Mouse (Mus musculus) adrenal gland, adult (tissue): ENCODE data around the gene Rrp12.
"Not testable (repeated sequence)": the region's sequence is repeated elsewhere in the genome, so short reads cannot be mapped to it uniquely, and the experiment has no call there.

Source experiments
- DNase-seq, 2 experiments: peaks; one replicate each; pipeline ENCODE4 v3.0.0; 2022 to 2023; ENCODE audit warnings: low spot score in 1 of 2; ENCODE audit not compliant: inconsistent age in 2 of 2

The Rrp12 gene

DNA sequence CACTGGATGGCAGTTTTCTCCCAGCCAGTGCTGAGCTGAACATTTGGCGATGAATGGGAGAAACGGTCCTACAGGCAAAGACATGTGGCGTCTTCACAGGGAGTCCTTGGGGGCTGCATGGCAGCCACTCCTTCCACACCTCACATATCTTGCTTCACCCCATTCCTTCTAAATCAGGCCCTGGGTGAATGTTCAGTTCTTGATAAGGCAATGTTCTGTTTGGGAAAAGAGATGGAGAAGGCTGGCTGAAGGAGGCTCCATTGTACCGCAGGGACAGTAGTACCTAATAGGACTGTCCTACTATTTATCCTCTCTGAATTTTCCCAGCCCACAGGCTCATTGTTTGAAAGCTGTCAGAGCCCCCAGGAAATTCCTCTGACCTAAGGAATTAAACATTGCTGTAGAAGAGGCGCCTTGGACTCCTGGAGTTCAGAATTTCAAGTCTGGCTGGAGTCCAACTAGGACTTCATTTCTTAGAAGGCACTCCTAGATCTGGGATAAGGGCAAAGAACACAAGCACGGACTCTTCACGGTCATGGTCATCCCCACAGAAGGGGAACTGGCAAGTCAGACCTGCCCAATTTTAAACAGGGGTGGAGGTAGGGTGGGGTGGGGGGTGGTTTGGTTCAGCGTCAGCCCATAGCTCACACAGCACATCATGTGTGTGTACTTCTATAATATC, 11.2 kb upstream of the Rrp12 start:
- no peak for DNase-seq

DNA sequence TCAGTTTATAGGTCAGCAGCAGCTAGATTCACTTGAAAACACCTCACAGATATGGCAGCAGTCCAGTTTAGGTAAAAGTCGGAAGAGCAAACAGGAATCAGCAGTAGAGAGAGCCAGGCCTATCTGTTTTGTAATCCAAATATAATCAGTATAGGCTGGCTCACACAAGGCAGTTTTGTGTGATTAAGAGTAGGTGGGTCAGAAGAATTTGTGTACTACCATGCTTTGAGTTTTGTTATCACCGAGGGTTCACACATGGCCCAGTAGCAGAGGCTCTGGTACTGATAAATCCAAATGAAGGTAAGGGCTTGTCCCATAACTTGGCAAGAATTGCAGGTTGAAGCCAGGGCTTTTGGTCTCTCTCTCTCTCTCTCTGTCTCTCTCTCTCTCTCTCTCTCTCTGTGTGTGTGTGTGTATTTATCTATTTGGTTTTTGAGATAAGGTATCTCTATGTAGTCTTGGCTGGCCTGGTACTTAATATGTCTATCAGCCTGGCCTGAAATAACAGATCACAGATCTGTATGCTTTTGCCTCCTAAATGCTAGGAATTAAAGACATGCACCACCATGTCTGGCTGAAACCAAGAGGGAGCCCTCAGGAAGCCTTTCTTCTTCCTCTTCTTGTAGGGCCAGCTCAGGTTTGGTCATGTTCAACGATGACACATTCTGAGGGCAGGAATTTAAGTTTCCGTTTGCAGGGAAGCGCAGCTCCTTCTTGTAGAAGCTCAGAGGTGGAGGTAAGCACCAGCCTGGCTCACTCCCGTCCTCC, 10.5 kb upstream of the Rrp12 start:
- DNase-seq, result no peak

DNA sequence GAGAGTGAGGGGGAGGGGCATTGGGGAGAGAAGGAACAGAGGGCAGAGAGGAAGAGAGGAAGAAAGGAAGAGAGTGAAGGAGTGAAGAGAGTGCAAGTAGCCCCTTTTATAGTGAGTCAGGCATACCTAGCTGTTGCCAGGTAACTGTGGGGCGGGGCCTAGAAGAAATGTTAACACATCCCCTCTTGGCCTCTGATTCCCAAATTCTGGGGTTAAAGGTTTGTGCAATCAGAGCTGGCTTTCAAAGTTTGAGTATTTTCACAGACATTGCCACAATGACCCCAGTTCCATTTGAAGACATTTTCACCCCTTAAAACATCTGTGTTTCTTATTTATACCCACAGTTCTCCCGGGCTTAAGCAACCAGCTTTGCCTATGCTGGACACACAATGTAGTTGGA, 9.3 kb upstream of the Rrp12 start:
- no peak for DNase-seq

DNA sequence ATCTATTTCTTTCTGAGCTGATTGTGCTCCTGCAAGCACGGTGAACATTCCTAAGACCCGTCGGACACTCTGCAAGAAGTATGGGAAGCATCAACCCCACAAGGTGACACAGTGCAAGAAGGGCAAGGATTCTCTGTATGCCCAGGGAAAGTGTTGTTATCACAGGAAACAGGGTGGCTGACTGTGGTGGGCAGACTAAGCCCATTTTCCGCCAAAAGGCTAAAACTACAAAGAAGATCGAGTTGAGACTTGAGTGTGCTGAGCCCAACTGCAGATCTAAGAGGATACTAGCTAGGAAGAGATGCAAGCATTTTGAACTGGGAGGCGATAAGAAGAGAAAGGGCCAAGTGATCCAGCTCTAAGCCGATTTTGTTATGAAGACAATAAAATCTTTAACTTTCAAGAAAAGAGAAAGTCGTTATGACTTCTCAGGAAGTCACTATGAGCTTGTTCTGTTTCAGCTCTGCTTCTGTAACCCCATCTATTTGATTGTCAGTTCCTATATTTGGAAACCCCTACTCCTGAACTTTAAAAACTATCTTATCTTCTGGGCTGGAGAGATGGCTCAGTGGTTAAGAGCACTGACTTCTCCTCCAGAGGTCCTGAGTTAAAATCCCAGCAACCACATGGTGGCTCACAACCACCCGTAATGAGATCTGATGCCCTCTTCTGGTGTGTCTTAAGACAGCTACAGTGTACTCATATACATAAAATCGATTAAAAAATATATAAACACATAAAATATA, 7.0 kb upstream of the Rrp12 start:
- DNase-seq, result no peak

DNA sequence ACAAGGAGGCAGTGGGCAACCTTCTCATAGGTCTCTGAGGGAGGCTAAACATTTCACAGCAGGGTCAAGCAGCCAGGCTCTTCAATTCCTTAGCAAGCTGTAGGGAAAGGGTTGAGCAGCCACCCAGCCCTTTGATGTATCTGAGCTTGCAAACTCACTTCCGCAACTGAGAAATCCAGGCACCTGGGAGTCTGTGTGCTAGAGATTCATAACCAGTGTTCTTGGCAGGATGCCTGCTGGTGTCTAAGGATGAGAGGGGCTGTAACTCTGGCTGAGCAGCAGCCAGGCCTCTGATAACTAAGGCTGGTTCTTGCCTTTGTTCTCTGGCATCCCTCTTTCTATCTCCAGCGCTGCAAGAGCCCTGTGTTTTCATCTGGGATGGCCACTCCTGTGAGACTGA, 5.7 kb upstream of the Rrp12 start:
- DNase-seq, result no peak

DNA sequence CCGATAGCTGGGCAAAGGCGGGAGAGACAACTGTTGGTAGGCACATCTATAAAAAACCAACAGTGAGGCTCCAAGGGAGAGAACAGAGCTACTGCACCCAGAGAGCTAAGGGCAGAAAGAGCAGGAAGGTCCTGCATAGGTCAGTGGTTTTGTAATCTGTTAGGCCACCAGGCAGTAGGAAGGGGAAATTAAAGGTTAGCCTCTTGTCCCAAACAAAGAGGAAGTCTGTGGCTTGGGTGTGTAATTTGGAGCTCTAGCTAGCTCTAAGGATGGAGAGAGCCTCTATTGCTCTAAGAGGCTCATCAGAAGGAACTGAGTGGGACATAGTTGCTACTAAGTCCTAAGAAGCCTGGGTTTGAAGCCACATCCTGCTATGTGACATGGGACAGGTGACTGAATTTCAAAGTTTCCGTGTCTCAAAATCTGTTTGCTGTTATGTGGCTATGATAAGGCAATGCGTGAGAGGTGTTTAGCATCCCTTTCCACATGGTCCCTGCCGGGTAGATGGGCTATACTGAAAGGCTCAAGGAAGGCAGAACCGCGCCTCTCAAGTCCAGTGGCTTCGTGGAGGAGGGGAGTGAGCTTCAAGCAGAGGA, 4.6 kb upstream of the Rrp12 start:
- DNase-seq, result no peak

DNA sequence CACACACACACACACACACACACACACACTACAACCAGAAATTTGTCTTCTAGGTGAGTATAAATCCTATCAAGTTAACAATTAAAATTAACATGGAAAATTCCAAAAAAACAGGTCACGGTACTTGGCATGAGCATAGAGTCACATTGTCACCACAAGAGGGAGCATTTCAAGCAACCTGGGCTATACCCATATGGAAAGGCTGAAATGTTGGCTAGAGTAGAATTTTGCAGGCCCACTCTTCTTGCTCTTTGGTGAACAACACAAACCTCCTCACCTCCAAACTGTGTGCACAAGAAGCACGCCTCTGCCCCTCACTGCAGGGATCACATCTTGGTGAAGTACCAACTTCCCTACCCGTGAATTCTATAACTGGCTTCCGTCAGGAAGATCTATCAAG, 2.9 kb upstream of the Rrp12 start:
- peak in 1 of 2 experiments; percentile 78 for DNase-seq

DNA sequence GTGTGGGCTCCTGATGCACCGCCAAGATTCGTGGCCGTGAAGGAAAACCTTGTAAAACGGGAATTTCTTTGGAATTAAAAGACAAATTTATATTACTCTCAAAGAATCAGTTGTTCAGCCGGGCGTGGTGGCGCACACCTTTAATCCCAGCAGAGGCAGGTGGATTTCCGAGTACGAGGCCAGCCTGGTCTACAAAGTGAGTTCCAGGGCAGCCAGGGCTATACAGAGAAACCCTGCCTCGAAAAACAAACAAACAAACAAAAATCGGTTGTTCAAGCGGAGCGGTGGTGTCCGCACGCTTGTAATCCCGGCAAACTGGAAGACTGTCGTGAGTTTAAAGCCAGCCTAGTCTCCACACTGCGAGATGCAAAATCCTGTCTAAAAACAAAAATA, 342 bp upstream of the Rrp12 start:
- DNase-seq, result no peak

DNA sequence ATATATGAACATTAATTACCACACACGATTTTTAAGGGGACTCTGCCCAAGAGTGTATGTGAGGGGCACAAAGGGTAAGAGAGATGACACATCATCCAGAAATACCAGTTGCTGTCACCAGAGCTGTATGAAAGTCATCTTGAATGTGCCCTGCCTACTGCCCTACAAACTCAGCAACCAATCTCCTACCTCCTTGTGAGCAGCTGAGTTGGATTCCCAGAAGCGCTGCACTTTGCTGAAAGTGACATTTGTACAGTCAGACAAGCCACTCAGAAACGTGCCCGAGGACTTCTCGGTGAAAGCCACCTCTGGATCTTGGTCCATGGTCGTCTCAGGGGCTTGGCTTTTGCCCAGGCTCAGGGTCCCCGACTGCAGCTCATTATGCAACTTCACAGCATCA, 1.0 kb downstream of the Rrp12 start:
- DNase-seq, result peak in 1 of 2 experiments; percentile 65

DNA sequence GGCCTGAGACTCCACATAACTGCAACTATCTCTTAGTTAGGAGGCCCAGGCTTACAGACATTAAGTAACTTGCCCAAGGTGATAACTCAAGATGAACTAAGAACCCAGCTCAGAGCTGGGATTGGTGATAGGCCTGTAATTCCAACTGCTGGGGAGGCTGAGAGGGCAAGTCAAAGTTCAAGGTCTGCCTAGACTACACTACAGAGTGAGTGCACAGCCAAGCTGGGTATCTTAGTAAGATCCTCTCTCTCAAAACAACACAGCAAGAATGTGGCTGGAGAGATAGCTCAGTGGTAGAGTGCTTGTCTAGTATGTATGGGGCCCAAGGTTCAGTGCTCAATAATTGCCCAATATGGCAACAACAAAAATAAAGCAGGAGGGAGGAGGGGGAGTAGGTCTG, 7.8 kb downstream of the Rrp12 start:
- DNase-seq, result no peak

DNA sequence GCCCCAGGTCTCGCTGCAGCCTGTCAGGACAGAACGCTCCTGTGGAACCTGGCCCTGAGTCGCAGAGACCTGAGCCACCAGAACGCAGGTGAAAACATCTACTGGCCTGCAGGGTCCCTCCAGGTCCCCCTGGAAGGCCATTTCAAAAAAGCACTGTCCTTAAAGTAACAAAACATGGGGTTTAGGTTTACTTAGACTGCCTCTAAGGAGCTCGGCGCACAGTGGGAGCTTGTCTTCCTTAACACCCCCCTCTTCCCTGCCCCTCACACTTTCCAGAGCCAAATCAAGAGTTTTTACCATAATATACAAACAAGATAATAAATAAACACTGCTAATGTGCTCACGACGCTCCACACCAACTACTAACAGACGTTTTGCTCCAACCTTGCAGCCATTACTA, 12.1 kb downstream of the Rrp12 start:
- DNase-seq, result no peak

DNA sequence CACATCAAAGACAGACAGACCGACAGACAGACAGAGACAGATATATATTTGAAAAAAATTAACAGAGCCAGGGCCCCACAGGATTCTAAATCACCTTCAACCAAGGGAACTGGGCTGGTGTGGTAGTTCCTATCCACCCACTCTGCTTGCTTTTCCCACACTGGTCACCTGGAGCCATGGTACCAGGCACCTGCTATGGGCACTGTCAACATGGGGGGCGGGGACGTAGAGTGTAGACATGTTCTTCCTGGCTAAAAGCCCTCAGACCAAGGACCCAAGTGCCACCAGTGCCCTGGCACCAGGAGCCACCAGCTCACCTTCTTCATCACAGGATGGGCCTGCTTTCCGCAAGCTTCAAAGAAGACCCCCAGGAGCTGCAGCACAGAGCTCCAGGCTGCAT, 14.1 kb downstream of the Rrp12 start:
- no peak for DNase-seq

DNA sequence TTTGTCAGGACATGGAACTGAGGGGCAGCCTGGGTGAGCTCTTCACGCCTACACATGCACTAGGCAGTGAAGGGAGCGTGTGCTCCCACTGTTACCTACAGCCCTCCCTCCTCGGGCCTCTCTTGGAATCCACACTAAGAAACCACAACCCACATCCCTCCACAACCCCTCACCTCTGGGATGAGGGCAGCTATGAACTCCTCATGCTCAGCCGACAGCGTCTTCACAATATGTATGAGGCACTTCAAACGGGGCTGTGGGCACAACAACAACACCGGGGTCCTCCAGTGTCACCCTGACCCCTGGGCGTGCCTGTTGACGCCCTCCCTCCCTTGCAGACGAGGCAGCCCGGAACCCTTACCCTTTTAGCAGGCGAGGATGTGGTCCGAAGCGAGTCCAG, 21.6 kb downstream of the Rrp12 start:
- DNase-seq, result no peak

DNA sequence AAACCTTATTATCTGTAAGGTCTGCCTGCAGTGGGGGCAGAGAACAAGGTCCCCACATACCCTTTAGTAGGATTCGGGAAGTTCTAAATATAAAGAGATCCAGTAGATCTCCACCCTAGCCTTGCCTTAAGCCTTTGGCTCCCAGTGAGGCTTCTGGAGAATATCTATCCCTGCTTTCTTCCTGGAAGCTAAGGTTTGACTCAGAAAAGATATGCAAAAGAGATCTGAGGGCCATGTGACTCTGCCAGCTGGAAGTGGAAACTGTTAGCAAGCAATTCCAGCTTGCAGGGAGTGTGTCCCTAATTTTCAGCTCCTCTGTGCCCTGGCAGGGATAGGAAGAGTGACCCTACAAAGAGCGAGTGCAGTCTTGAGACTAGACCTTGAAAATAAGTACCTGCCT, 23.7 kb downstream of the Rrp12 start:
- DNase-seq, result no peak

DNA sequence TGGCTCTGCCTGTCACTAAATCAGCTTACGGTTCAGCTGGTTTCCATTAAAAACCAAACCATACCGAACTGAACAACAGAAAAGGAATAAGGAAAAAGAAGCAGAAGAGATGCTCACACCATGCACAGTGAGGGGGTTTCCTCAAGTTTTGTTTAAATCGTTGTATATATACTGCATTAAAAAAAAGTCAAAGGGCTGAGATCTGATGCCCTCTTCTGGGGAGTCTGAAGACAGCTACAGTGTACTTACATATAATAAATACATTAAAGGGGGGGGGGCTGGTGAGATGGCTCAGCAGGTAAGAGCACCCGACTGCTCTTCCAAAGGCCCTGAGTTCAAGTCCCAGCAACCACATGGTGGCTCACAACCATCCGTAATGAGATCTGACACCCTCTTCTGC, 26.0 kb downstream of the Rrp12 start:
- not testable (repeated sequence) for DNase-seq

DNA sequence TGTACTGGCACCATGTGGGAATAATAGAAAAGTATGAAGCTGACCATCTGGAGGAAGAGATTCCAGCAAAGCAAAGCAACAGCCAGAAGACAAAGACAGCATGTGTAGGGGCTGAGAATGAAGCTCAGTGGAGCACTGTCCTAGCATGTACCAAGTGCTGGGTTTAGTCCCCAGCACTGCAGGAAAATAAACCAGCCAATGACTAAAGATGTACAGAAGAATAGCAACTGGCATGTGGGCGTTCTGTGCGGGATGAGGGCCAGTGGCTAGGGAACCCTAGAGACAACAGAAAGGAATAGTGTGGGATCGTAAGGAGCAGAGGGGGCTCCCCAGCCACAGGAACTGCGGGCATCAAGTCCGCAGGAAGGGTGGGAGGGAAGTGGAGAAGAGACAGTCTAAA, 26.7 kb downstream of the Rrp12 start:
- DNase-seq, result no peak

DNA sequence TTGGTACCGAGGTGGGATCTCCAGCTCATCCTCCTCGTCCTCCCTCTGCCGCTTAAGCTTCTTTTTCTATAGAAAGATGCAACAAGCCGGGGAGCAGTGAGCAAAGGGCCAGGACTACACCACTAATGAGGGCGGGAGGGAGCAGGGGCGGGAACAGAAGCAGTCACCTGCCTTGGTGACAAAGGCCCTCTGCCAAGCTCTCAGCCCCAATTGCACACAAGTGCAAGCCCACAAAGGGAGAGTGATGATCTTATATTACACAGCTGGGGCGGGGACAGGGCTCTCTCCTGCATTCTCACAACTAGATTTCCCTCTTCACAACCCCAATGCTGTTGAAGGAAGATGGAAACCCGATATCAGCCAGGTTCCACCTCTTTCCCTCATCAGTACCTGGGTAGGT, 29.3 kb downstream of the Rrp12 start:
- no peak for DNase-seq

DNA sequence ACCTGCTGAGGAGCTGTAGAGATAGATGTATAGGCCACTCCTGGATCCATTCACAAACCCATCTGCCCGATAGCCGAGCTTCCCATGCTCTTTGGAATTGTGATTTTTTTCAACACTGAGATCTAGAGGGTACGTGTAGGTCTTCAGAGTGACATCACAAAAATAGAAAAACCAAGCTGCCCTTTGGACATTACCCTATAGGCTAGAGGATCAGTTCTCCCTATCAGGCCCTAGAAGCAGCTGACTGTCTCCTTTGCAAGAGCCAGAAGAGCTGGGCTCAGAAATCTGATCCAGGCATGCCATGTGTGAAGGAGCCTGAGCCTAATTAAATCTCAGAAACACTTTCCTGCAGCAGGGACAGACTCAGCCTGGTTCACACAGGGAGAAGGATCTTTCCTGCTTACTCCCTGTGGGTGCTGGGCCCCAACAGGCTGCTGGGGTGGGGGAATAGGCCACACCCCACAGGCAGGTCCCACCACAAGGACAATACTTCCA, 38.1 kb downstream of the Rrp12 start:
- DNase-seq, result no peak

DNA sequence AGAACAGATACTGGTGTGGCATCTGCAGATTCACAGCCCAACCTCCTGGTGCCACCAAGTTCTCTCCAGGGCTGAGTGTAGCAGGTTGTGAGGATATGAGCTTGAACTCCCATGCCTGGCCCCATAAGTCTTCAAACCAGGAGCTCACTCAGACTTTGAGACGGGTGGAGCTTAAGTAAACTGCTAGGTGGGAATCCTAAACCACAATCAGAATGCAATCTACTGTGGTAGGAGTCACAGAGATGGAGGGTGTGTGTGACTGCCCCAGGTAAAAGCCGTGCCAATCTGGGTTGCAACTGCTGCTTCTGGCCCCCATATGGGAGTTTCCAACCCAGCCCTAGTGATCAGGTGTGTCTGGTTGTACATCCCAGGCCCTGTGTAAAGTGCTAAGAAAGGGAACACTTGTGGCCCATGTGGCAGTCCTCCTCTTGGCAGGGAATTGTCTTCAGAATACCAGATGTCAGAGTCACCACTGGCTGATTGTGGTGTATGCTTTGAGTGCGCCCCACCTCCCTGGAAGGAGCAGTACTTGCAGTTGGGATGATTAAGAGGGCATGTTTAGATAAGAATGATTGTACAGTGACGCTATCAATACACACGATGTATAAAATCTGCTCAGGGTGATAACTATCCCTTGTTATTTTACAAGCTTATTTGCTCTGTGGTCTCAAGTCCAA, 38.7 kb downstream of the Rrp12 start:
- DNase-seq, result no peak

DNA sequence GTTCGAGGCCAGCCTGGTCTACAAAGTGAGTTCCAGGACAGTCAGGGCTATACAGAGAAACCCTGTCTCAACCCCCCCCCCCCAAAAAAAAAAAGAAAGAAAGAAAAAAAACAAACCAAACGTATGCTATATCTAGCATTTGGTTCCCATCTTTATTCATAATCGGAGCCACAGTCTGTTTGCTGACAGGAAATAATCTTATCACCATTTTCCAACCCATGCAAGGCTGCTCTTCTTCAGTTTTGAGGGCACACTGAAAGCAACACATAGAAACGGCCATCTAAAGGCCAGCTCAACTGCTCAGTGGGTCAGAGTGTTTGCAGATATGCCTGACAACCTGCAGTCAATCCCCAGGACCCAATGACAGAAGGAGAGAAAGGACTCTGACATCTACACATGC, 43.5 kb downstream of the Rrp12 start:
- DNase-seq, result no peak
